Mouse (Mus musculus) gonadal fat pad, adult 2 months (tissue): Measurements from ENCODE around the gene Rps6kb2. TPM values are rescaled to one million over a fixed set of nuclear protein-coding genes. Genes with fewer than 3 reads are reported as not detected.

ENCODE experiments used
- DNase-seq: peaks from one replicate; pipeline ENCODE4 v3.0.0-alpha.2; 2012; ENCODE audit warnings: low read depth
- polyA plus RNA-seq: library from polyadenylated mRNA; depleted of rRNA; stranded (reverse); fragments of >200 nt; gene quantifications from 2 replicates; pipeline ENCODE4 v1.2.3, GENCODE M21; 2012

Gene Rps6kb2
- polyA plus RNA-seq, 1 experiment, result 31.1 TPM

- DNase-seq, result no peak
These were observed 26.0 kb upstream of the Rps6kb2 start for GRCm38 (mm10) chr19:4189051-4189620.

GRCm38 (mm10) chr19:4187303-4187702, 24.1 kb upstream of the Rps6kb2 start:
- no peak for DNase-seq

GRCm38 (mm10) chr19:4184976-4185975, 22.1 kb upstream of the Rps6kb2 start:
- no peak for DNase-seq

GRCm38 (mm10) chr19:4183689-4184088, 20.5 kb upstream of the Rps6kb2 start:
- DNase-seq, result no peak

- DNase-seq, result no peak
These were observed 18.7 kb upstream of the Rps6kb2 start for GRCm38 (mm10) chr19:4181892-4182291.

- peak; percentile 51 for DNase-seq
These were observed 17.3 kb upstream of the Rps6kb2 start for GRCm38 (mm10) chr19:4180411-4180810.

- no peak for DNase-seq
These were observed 12.3 kb upstream of the Rps6kb2 start, which contains the start of gene Carns1 for GRCm38 (mm10) chr19:4175368-4175947. Gene Carns1 (minus strand): TSS chr19:4175479.

GRCm38 (mm10) chr19:4172925-4173324, 9.8 kb upstream of the Rps6kb2 start:
- DNase-seq, result no peak

- no peak for DNase-seq
These were observed 8.5 kb upstream of the Rps6kb2 start for GRCm38 (mm10) chr19:4171393-4172290.

- no peak for DNase-seq
These were observed 7.7 kb upstream of the Rps6kb2 start for GRCm38 (mm10) chr19:4170723-4171392.

GRCm38 (mm10) chr19:4169810-4170209, 6.7 kb upstream of the Rps6kb2 start:
- DNase-seq, result no peak

GRCm38 (mm10) chr19:4169378-4169784, 6.2 kb upstream of the Rps6kb2 start:
- peak; percentile 54 for DNase-seq

GRCm38 (mm10) chr19:4166678-4167476, 3.7 kb upstream of the Rps6kb2 start:
- no peak for DNase-seq

- no peak for DNase-seq
These were observed 1.6 kb upstream of the Rps6kb2 start for GRCm38 (mm10) chr19:4164721-4165120.

- DNase-seq, result no peak
These were observed 946 bp upstream of the Rps6kb2 start for GRCm38 (mm10) chr19:4164100-4164499.

- DNase-seq, result no peak
These were observed 361 bp upstream of the Rps6kb2 start for GRCm38 (mm10) chr19:4163543-4163887.

GRCm38 (mm10) chr19:4159049-4159448, 4.1 kb downstream of the Rps6kb2 start:
- DNase-seq, result no peak

- DNase-seq, result no peak
These were observed 6.4 kb downstream of the Rps6kb2 start for GRCm38 (mm10) chr19:4156771-4157170.

GRCm38 (mm10) chr19:4156073-4156579, 7.0 kb downstream of the Rps6kb2 start:
- DNase-seq, result no peak
